ENCODE assay signal across 9 mouse cellular contexts in the genomic region with DNA sequence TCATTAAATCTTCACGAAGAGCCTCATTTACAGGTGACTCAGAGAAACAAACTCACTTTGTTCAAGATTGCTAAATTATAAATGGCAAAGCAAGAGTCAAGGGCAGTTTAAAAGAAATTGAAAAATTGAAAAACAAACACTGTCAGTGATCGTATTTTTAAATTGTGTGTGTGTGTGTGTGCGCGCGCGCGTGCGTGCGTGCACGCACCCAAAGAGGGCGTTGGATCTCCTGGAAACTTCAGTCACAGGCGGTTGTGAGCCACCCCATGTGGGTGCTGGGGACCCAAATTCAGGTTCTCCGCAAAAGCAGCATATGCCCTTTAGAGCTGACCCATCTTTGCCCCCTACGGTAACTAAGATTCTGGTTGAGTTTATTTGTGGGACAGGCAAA. TPM values are rescaled to one million over a fixed set of nuclear protein-coding genes. Genes with fewer than 3 reads are reported as not detected.
DNase-seq lines count a peak whose midpoint lies in the region; ATAC-seq and TF ChIP-seq lines count a peak whose summit lies in the region.
"Had no signal": no experiment of that assay in that cellular context is flagged by ENCODE, and none has a peak within 500 bp of the region (broad histone marks: within the 10 kb centered on the region; RNA-seq: fewer than 3 reads in every experiment).

No protein-coding gene starts in this region.

- peak overlapping the region; percentile 76 for H3K4me3 ChIP-seq in kidney, embryonic 14.5 days (ENCODE audit: low read length)
- peak overlapping the region; percentile 35; the same call in 1 of the 2 replicates for H3K4me3 ChIP-seq in cortical plate, adult 2 months (ENCODE audit: insufficient read depth, low read length)
- H3K4me3 ChIP-seq in hindbrain, embryonic 13.5 days, result peak overlapping the region; percentile 93
- H3K4me3 ChIP-seq in midbrain, embryonic 11.5 days (ENCODE audit: low read depth, low read length), result peak overlapping the region; percentile 93

- H3K9me3 ChIP-seq in kidney, embryonic 14.5 days (ENCODE audit: control insufficient read depth, low read length), result no peaks in the 10 kb centered on the region
- H3K9me3 ChIP-seq in hindbrain, embryonic 13.5 days, result no peaks in the 10 kb centered on the region
- no peaks in the 10 kb centered on the region for H3K9me3 ChIP-seq in midbrain, embryonic 11.5 days (ENCODE audit: control insufficient read depth, low read length)

- TF ChIP-seq POLR2A in cortical plate, adult 2 months (IDR thresholded peaks at IDR 0.05; ENCODE audit: extremely low read depth, insufficient read depth, low read length), result no peak

- TF ChIP-seq CTCF in cortical plate, adult 2 months (IDR thresholded peaks at IDR 0.05; ENCODE audit: extremely low read depth, insufficient read depth, low read length), result no peak

- no peaks in the 10 kb centered on the region for H3K27me3 ChIP-seq in kidney, embryonic 14.5 days (ENCODE audit: control insufficient read depth, insufficient read depth, low read length)
- H3K27me3 ChIP-seq in hindbrain, embryonic 13.5 days, result no peaks in the 10 kb centered on the region
- no peaks in the 10 kb centered on the region for H3K27me3 ChIP-seq in midbrain, embryonic 11.5 days (ENCODE audit: control insufficient read depth, insufficient read depth, low read length)

- no peak for DNase-seq in kidney, postnatal 14 days
- DNase-seq in midbrain, embryonic 11.5 days (ENCODE audit: low spot score, missing footprints), result no peak
- no peak for DNase-seq in adrenal gland, postnatal 36 days
- no peak for DNase-seq in frontal cortex, postnatal 14 days (ENCODE audit: low spot score in 2 of 2)
- no peak for DNase-seq in layer of hippocampus, adult 18-20 months (ENCODE audit: low spot score in 2 of 2)

- H3K4me1 ChIP-seq in kidney, embryonic 14.5 days (ENCODE audit: control insufficient read depth, insufficient read depth, low read length), result peaks cover 12% of the 10 kb centered on the region
- peaks cover 5% of the 10 kb centered on the region; the same call in 1 of the 2 replicates for H3K4me1 ChIP-seq in cortical plate, adult 2 months (ENCODE audit: control insufficient read depth, insufficient read depth, low read length)
- H3K4me1 ChIP-seq in hindbrain, embryonic 13.5 days (replicated peaks), result peaks cover 42% of the 10 kb centered on the region
- peaks cover 21% of the 10 kb centered on the region for H3K4me1 ChIP-seq in midbrain, embryonic 11.5 days (ENCODE audit: control insufficient read depth, insufficient read depth, low read length)

- H3K27ac ChIP-seq in kidney, embryonic 14.5 days (ENCODE audit: low read depth, low read length), result no peak overlapping the region
- H3K27ac ChIP-seq in cortical plate, adult 2 months (ENCODE audit: insufficient read depth, low read length), result no peak overlapping the region
- H3K27ac ChIP-seq in hindbrain, embryonic 13.5 days, result peak overlapping the region; percentile 94
- H3K27ac ChIP-seq in midbrain, embryonic 11.5 days (ENCODE audit: low read depth, low read length), result no peak overlapping the region

- H3K9ac ChIP-seq in kidney, embryonic 14.5 days (ENCODE audit: low read depth, low read length), result peak overlapping the region; percentile 34; the same call in 1 of the 2 replicates
- H3K9ac ChIP-seq in hindbrain, embryonic 13.5 days, result peak overlapping the region; percentile 97; the same call in 1 of the 2 replicates
- peak overlapping the region; percentile 88; the same call in 1 of the 2 replicates for H3K9ac ChIP-seq in midbrain, embryonic 11.5 days (ENCODE audit: low read length)

- ATAC-seq in kidney, embryonic 14.5 days (ENCODE audit: low FRiP score, low TSS enrichment), result no peak
- ATAC-seq in hindbrain, embryonic 13.5 days (ENCODE audit: low FRiP score), result no peak
- ATAC-seq in midbrain, embryonic 11.5 days (ENCODE audit: low FRiP score), result no peak

- peaks cover 4% of the 10 kb centered on the region; the same call in 1 of the 2 replicates for H3K36me3 ChIP-seq in kidney, embryonic 14.5 days (ENCODE audit: control insufficient read depth, insufficient read depth, low read length)
- peaks cover 15% of the 10 kb centered on the region; the same call in 1 of the 2 replicates for H3K36me3 ChIP-seq in hindbrain, embryonic 13.5 days
- H3K36me3 ChIP-seq in midbrain, embryonic 11.5 days (ENCODE audit: control insufficient read depth, insufficient read depth, low read length), result no peaks in the 10 kb centered on the region

- H3K4me2 ChIP-seq in kidney, embryonic 14.5 days (replicated peaks; ENCODE audit: low read depth, low read length), result peak overlapping the region; percentile 97
- peak overlapping the region; percentile 95 for H3K4me2 ChIP-seq in hindbrain, embryonic 13.5 days
- peak overlapping the region; percentile 100 for H3K4me2 ChIP-seq in midbrain, embryonic 11.5 days

- 33% methylated on average over 14 of the region's 14 CpGs for WGBS in kidney, embryonic 14.5 days
- 25% methylated on average over 14 of the region's 14 CpGs for WGBS in hindbrain, embryonic 13.5 days
- 37% methylated on average over 14 of the region's 14 CpGs for WGBS in midbrain, embryonic 11.5 days

RNA-seq across cellular contexts. Expression of a gene that starts 0.8 kb away (rescaled TPM):
- 7.7 and 9.4 TPM in 2 replicates for polyA plus RNA-seq in kidney, embryonic 14.5 days (2014; fragmentation: Nextera tagmentation; extraction: Ambion mirVana)
- 181 and 189 TPM in 2 replicates for polyA plus RNA-seq in cortical plate, adult 2 months (2012; rRNA removed)
- 13.0 and 13.2 TPM in 2 replicates for polyA plus RNA-seq in hindbrain, embryonic 13.5 days (2015; fragmentation: Nextera tagmentation; extraction: Ambion mirVana)
- 5.1 and 8.8 TPM in 2 replicates for polyA plus RNA-seq in midbrain, embryonic 11.5 days (2014; fragmentation: Nextera tagmentation; extraction: Ambion mirVana)
- 10 to 100 TPM; 29.6 to 32.0 TPM for total RNA-seq in adrenal gland, postnatal 36 days (2021)
- total RNA-seq in layer of hippocampus, adult 18-20 months (2021), result 100 to 1,000 TPM; 175 to 180 TPM

RNA-seq across cellular contexts. Expression of a gene that starts 13.9 kb away (rescaled TPM):
- polyA plus RNA-seq in kidney, embryonic 14.5 days (2014; fragmentation: Nextera tagmentation; extraction: Ambion mirVana), result 4.2 and 4.3 TPM in 2 replicates
- 8.0 and 9.8 TPM in 2 replicates for polyA plus RNA-seq in cortical plate, adult 2 months (2012; rRNA removed)
- polyA plus RNA-seq in hindbrain, embryonic 13.5 days (2015; fragmentation: Nextera tagmentation; extraction: Ambion mirVana), result 10.8 and 12.1 TPM in 2 replicates
- polyA plus RNA-seq in midbrain, embryonic 11.5 days (2014; fragmentation: Nextera tagmentation; extraction: Ambion mirVana), result 8.6 and 9.3 TPM in 2 replicates
- 1 to 10 TPM; 1.2 to 2.3 TPM for total RNA-seq in adrenal gland, postnatal 36 days (2021)
- 10 to 100 TPM; 10.3 to 10.6 TPM for total RNA-seq in layer of hippocampus, adult 18-20 months (2021)

RNA-seq across cellular contexts. Expression of a gene that starts 21.5 kb away (rescaled TPM):
- polyA plus RNA-seq in kidney, embryonic 14.5 days (2014; fragmentation: Nextera tagmentation; extraction: Ambion mirVana), result 0.20 TPM in 1 of 2 replicates, not detected in the other
- 188 and 192 TPM in 2 replicates for polyA plus RNA-seq in cortical plate, adult 2 months (2012; rRNA removed)
- 50.2 and 52.0 TPM in 2 replicates for polyA plus RNA-seq in hindbrain, embryonic 13.5 days (2015; fragmentation: Nextera tagmentation; extraction: Ambion mirVana)
- polyA plus RNA-seq in midbrain, embryonic 11.5 days (2014; fragmentation: Nextera tagmentation; extraction: Ambion mirVana), result 9.3 and 10.2 TPM in 2 replicates
- under 1 TPM in 1 of 2 experiments, not detected in 1; 0.13 TPM for total RNA-seq in adrenal gland, postnatal 36 days (2021)
- total RNA-seq in layer of hippocampus, adult 18-20 months (2021), result 10 to 100 TPM; 45.3 to 45.7 TPM
- polyA plus RNA-seq: inflammation-experienced regulatory T-cells, adult 6 months had no signal

RNA-seq across cellular contexts. Expression of a gene that starts 56.0 kb away (rescaled TPM):
- polyA plus RNA-seq in kidney, embryonic 14.5 days (2014; fragmentation: Nextera tagmentation; extraction: Ambion mirVana), result 26.7 and 41.5 TPM in 2 replicates
- polyA plus RNA-seq in cortical plate, adult 2 months (2012; rRNA removed), result 15.9 and 17.3 TPM in 2 replicates
- 125 and 134 TPM in 2 replicates for polyA plus RNA-seq in hindbrain, embryonic 13.5 days (2015; fragmentation: Nextera tagmentation; extraction: Ambion mirVana)
- 83.0 and 89.2 TPM in 2 replicates for polyA plus RNA-seq in midbrain, embryonic 11.5 days (2014; fragmentation: Nextera tagmentation; extraction: Ambion mirVana)
- 10 to 100 TPM; 13.2 to 14.5 TPM for total RNA-seq in adrenal gland, postnatal 36 days (2021)
- total RNA-seq in layer of hippocampus, adult 18-20 months (2021), result 10 to 100 TPM; 36.0 to 37.7 TPM

Comparison
In these comparisons a context has a peak if more than half of its experiments do, and no peak if none do; other contexts are left out.
1. H3K4me3 ChIP-seq: peak in every context shown above with its lines; median percentile 93 in hindbrain, embryonic 13.5 days; 93 in midbrain, embryonic 11.5 days; 76 in kidney, embryonic 14.5 days; 35 in cortical plate, adult 2 months.
2. H3K9ac ChIP-seq: peak in every context shown above with its lines; median percentile 97 in hindbrain, embryonic 13.5 days; 88 in midbrain, embryonic 11.5 days; 34 in kidney, embryonic 14.5 days.
3. RNA of a gene that starts 0.8 kb away (polyA plus RNA-seq): 181 to 189 TPM in cortical plate, adult 2 months; 13.0 to 13.2 TPM in hindbrain, embryonic 13.5 days, 5.1 to 8.8 TPM in midbrain, embryonic 11.5 days and 7.7 to 9.4 TPM in kidney, embryonic 14.5 days; every median in the first group is over 10 times any median in the second.
4. Peak in every context shown above with its lines, with median percentiles within 50 percentile points of each other: H3K4me2 ChIP-seq.